Mouse (Mus musculus) monocyte, adult 59 days (primary cell): ENCODE data around the gene Begain. TPM values are rescaled to one million over a fixed set of nuclear protein-coding genes. Genes with fewer than 3 reads are reported as not detected.

Experiments
- total RNA-seq, 2 experiments: library from RNA; stranded (reverse); gene quantifications; one replicate each; pipeline ENCODE4 v1.2.4; 2023

The Begain gene
- total RNA-seq, result under 1 TPM in 1 of 2 experiments, not detected in 1; 0.13 TPM

GRCm38 (mm10) chr12:109068167-109068653 is at the start of gene Begain:
Gene Begain (minus strand): TSS chr12:109068217.

Other genes with a start within 250 kb of the Begain start
- gene Slc25a29, start 232.3 kb downstream of the Begain start, total RNA-seq, result 1 to 10 TPM; 1.1 to 3.2 TPM
- gene Slc25a47, start 232.2 kb downstream of the Begain start, total RNA-seq, result 1 to 10 TPM; 1.7 to 2.7 TPM
- 10 to 100 TPM in 1 of 2 experiments, 1 to 10 TPM in 1; 5.6 to 10.3 TPM for gene Wdr25, start 174.6 kb downstream of the Begain start, total RNA-seq
- 10 to 100 TPM; 35.0 to 43.8 TPM for gene Wars, start 174.0 kb downstream of the Begain start, total RNA-seq